Mouse (Mus musculus) hindbrain, postnatal 0 days (tissue): ENCODE results near the gene Mlana. TPM values are rescaled to one million over a fixed set of nuclear protein-coding genes. Genes with fewer than 3 reads are reported as not detected.

Experiments used
- ATAC-seq: fragments of 200-750 bp; cut with Nextera tagmentation; 2 replicates; pipeline ENCODE4 v1.8.0; 2017; ENCODE audit warnings: mild to moderate bottlenecking, moderate TSS enrichment, moderate library complexity
- DNase-seq: peaks from one replicate; pipeline ENCODE4 v3.0.0-alpha.2; 2015; ENCODE audit warnings: low spot score
- H3K27ac ChIP-seq: fragments of 300-500 bp; sonication (generic); 2 replicates; pipeline ENCODE4 v1.5.1; 2014; ENCODE audit warnings: mild to moderate bottlenecking
- H3K27me3 ChIP-seq: fragments of 300-500 bp; sonication (generic); 2 replicates; pipeline ENCODE4 v1.6.1; 2014; ENCODE audit warnings: low read length, mixed read lengths; ENCODE audit not compliant: insufficient read depth
- H3K36me3 ChIP-seq: fragments of 300-500 bp; sonication (generic); 2 replicates; pipeline ENCODE4 v1.6.1; 2014; ENCODE audit warnings: low read length, mixed read lengths; ENCODE audit not compliant: insufficient read depth
- H3K4me1 ChIP-seq: fragments of 300-500 bp; sonication (generic); 2 replicates; pipeline ENCODE4 v1.6.1; 2014; ENCODE audit warnings: antibody characterized with exemption, low read length, mixed read lengths; ENCODE audit not compliant: insufficient read depth
- H3K4me2 ChIP-seq: fragments of 300-500 bp; sonication (generic); 2 replicates; pipeline ENCODE4 v1.6.1; 2014; ENCODE audit warnings: low read depth, mild to moderate bottlenecking, low read length, moderate library complexity, mixed read lengths
- H3K4me3 ChIP-seq: fragments of 300-500 bp; sonication (generic); 2 replicates; pipeline ENCODE4 v1.5.1; 2014; ENCODE audit warnings: low read length
- H3K9ac ChIP-seq: fragments of 300-500 bp; sonication (generic); replicated peaks from 2 replicates; pipeline ENCODE4 v1.6.1; 2014; ENCODE audit warnings: mild to moderate bottlenecking, low read length, moderate library complexity, mixed read lengths
- H3K9me3 ChIP-seq: fragments of 300-500 bp; sonication (generic); 2 replicates; pipeline ENCODE4 v1.6.1; 2016; ENCODE audit warnings: low read length, mixed read lengths
- CTCF ChIP-seq: IDR thresholded peaks from 2 replicates; pipeline ENCODE4 v1.5.1; 2016; ENCODE audit warnings: antibody characterized with exemption, control low read depth, low read depth
- WGBS: fragments of 180-500 bp; shearing (Covaris S2); extraction: QIAGEN DNeasy Blood & Tissue Kit; methylation state at CpG from one replicate; pipeline ENCODE4 v1.1.7; 2014; 5-methylcytosine and 5-hydroxymethylcytosine counted together
- polyA plus RNA-seq: library from polyadenylated mRNA; unstranded; fragments of >200 nt; fragmentation: Nextera tagmentation; extraction: Ambion mirVana; gene quantifications from 2 replicates; pipeline ENCODE4 v1.2.1, GENCODE M21; 2015
- total RNA-seq: library from RNA; depleted of rRNA; stranded (reverse); fragments of >200 nt; gene quantifications from 2 replicates; pipeline ENCODE4 v1.2.3, GENCODE M21; 2014; rRNA removed

Gene Mlana
- total and polyA plus RNA-seq, 2 experiments from 2014 or later = not detected

GRCm38 (mm10) chr19:29740661-29741060 lies 43.0 kb downstream of the Mlana start:
- no peak overlapping the region for H3K4me3 ChIP-seq
- WGBS = 92% methylated on average over 1 of the region's 1 CpGs
- H3K9me3 ChIP-seq = no peaks in the 10 kb centered on the region
- no peaks in the 10 kb centered on the region for H3K4me1 ChIP-seq
- H3K36me3 ChIP-seq = no peaks in the 10 kb centered on the region
- no peak overlapping the region for H3K4me2 ChIP-seq
- ATAC-seq (no peak), DNase-seq (no peak)
- no peak overlapping the region for H3K27ac ChIP-seq
- no peak overlapping the region for H3K9ac ChIP-seq
- no peak for TF ChIP-seq CTCF
- H3K27me3 ChIP-seq = no peaks in the 10 kb centered on the region

- Histone ChIP-seq H3K4me2 (no peak overlapping the region), H3K27ac (no peak overlapping the region), H3K9ac (no peak overlapping the region), H3K36me3 (no peaks in the 10 kb centered on the region), H3K4me3 (no peak overlapping the region), H3K4me1 (no peaks in the 10 kb centered on the region), H3K9me3 (no peaks in the 10 kb centered on the region), H3K27me3 (no peaks in the 10 kb centered on the region)
- TF ChIP-seq CTCF = no peak
- WGBS = 82% methylated on average over 5 of the region's 5 CpGs
- no peak for ATAC-seq
- DNase-seq = no peak
Measured at GRCm38 (mm10) chr19:29743531-29743930, 45.9 kb downstream of the Mlana start.

GRCm38 (mm10) chr19:29750994-29751393 lies 53.4 kb downstream of the Mlana start:
- WGBS = 93% methylated on average over 3 of the region's 3 CpGs
- H3K4me3 ChIP-seq = no peak overlapping the region

GRCm38 (mm10) chr19:29753939-29754338 lies 56.3 kb downstream of the Mlana start:
- no peak overlapping the region for H3K4me3 ChIP-seq
- H3K36me3 ChIP-seq = no peaks in the 10 kb centered on the region; the same call in 1 of the 2 replicates
- H3K4me1 ChIP-seq = no peaks in the 10 kb centered on the region
- H3K9ac ChIP-seq = no peak overlapping the region
- no peak for DNase-seq
- no peak for ATAC-seq
- H3K4me2 ChIP-seq = no peak overlapping the region
- no peaks in the 10 kb centered on the region for H3K9me3 ChIP-seq
- 82% methylated on average over 2 of the region's 2 CpGs for WGBS
- no peak for TF ChIP-seq CTCF
- H3K27ac ChIP-seq = no peak overlapping the region
- H3K27me3 ChIP-seq = no peaks in the 10 kb centered on the region

More at GRCm38 (mm10) chr19:29750994-29751393, 53.4 kb downstream of the Mlana start:
- Histone ChIP-seq H3K4me2 (no peak overlapping the region), H3K4me1 (no peaks in the 10 kb centered on the region), H3K9ac (no peak overlapping the region), H3K9me3 (no peaks in the 10 kb centered on the region), H3K27ac (no peak overlapping the region), H3K27me3 (no peaks in the 10 kb centered on the region), H3K36me3 (no peaks in the 10 kb centered on the region; the same call in 1 of the 2 replicates)
- DNase-seq (no peak), ATAC-seq (no peak)
- TF ChIP-seq CTCF = no peak

Other genes with a start within 250 kb of the Mlana start
- gene Ric1, start 175.5 kb upstream of the Mlana start, total RNA-seq = 29.1 and 39.5 TPM in 2 replicates
- gene Ric1, start 175.5 kb upstream of the Mlana start, polyA plus RNA-seq = 11.4 and 12.0 TPM in 2 replicates
- 22.5 and 28.7 TPM in 2 replicates for gene Ermp1, start 49.4 kb upstream of the Mlana start, total RNA-seq
- gene Ermp1, start 49.4 kb upstream of the Mlana start, polyA plus RNA-seq = 10.9 and 11.4 TPM in 2 replicates
- 23.8 and 24.1 TPM in 2 replicates for gene 9930021J03Rik, start 108.2 kb downstream of the Mlana start, total RNA-seq
- gene 9930021J03Rik, start 108.2 kb downstream of the Mlana start, polyA plus RNA-seq = 5.2 and 5.4 TPM in 2 replicates
- gene Ranbp6, start 115.2 kb downstream of the Mlana start, total RNA-seq = 39.0 and 48.7 TPM in 2 replicates
- 33.7 and 37.2 TPM in 2 replicates for gene Ranbp6, start 115.2 kb downstream of the Mlana start, polyA plus RNA-seq
- 13.7 and 15.3 TPM in 2 replicates for gene Il33, start 227.3 kb downstream of the Mlana start, total RNA-seq
- gene Il33, start 227.3 kb downstream of the Mlana start, polyA plus RNA-seq = 16.9 and 19.0 TPM in 2 replicates